Mouse (Mus musculus): Measurements from ENCODE around the gene Tmem208.

Gene Tmem208

DNA sequence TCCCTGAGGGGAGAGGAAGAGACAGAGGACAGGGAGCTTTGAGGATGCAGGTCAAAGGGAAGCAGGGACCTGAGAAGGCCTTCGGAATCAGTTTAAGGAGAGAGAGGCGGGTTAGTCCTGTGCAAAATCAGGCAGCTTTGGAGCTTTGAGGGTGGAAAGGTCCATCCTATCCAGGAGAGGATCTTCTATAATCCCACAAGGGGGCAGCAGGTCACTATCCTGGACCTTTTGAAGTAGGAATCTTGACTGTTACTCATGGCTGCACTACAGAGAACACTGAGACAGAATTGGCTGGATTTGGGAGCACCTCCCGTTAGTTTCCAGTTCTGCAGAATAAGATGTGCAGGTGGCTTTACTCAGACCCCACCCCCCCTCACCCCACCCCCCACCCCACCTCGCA, 33.5 kb downstream of the Tmem208 start:
- peaks cover 54% of the 10 kb centered on the region for H3K4me1 ChIP-seq (replicated peaks; ENCODE audit: low read depth, low read length)
- TF ChIP-seq NANOG (IDR thresholded peaks at IDR 0.05; ENCODE audit: borderline replicate concordance, low read length) = no peak
- TF ChIP-seq CTCF (conservative IDR thresholded peaks at IDR 0.05; ENCODE audit: low read length) = peak; percentile 14; the same call in 1 of the 2 replicates
- peaks cover 25% of the 10 kb centered on the region for H3K36me3 ChIP-seq (ENCODE audit: insufficient read depth, low read length)
- H3K9me3 ChIP-seq (ENCODE audit: low read length) = no peaks in the 10 kb centered on the region
- H3K4me3 ChIP-seq (replicated peaks; ENCODE audit: low read length) = 0 out of 2 replicates have a peak overlapping the region, but pooled peaks have one; percentile 23
- no peaks in the 10 kb centered on the region for H3K27me3 ChIP-seq (ENCODE audit: insufficient read depth, low read length)

DNA sequence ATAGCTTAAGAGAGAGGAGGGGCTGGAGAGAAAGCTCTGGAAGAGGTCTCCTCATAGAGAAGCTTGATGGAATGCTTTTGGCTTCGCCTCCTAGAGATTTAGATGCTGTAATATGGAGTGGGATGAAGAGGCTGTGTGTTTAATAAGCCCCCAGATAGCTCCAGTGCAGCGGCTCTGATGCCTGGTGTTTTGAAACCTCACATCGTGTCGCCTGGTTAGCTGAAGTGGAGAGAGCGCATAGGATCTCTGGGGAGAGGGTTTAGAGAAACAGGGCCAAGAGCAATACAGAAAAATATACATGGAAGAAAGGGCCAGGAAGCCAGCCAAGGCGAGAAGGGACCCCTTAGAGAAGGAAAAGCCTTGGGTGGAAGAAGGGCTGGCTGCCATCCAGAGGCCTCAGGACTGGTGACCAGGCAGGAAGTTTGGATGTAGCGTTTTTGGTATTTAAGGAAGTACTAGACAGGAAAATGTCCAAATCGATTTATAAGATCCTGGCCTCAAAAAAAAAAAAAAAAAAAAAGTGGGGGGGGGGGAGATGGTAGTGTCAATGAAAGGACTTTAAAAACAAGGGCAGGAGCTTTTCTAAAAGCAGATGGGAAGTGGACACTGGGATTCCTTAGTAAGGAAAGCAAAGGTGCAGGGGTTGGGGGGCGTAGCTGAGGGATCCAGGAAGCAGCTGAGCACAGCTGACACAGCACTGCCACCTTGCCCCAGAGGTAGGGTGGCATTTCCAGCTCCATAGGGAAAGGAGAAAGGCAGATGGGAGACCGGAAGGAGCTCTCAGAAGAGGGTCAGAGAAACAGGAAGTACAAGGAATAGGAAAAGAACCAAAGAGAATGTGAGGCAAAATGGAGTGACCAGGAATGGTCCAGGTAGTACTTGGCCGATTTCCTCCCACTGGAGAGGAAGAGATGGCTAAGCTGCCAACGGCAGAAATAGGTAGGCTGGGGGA, 35.9 kb downstream of the Tmem208 start:
- no peak overlapping the region for H3K4me3 ChIP-seq (replicated peaks; ENCODE audit: low read length)

DNA sequence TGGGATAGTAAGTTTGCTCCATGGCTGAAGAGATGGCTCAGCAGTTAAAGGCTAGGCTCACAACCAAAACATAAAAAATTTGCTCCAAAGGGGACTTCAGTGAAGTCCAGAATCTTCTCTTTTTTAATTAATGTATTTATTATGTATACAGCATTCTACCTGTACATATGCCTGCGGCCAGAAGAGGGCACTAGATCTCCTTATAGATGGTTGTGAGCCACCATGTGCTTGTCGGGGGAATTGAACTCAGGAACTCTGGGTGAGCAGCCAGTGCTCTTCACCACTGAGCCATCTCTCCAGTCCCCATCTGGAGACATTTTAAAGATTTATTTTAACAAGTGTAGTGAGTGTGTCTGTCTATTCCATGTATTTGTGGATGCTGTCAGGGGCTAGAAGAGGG, 41.0 kb downstream of the Tmem208 start:
- H3K4me1 ChIP-seq (replicated peaks; ENCODE audit: low read depth, low read length) = peaks cover 21% of the 10 kb centered on the region
- 0 out of 2 replicates have a peak, but pooled peaks cover 4% of the 10 kb centered on the region for H3K27me3 ChIP-seq (ENCODE audit: insufficient read depth, low read length)
- H3K36me3 ChIP-seq (ENCODE audit: insufficient read depth, low read length) = peaks cover 43% of the 10 kb centered on the region
- TF ChIP-seq POU5F1 (IDR thresholded peaks at IDR 0.05; ENCODE audit: borderline replicate concordance, low read length) (no peak), CTCF (conservative IDR thresholded peaks at IDR 0.05; ENCODE audit: low read length) (peak; percentile 49)
- H3K4me3 ChIP-seq (replicated peaks; ENCODE audit: low read length) = no peak overlapping the region
- no peaks in the 10 kb centered on the region for H3K9me3 ChIP-seq (ENCODE audit: low read length)

More for the DNA sequence above, 35.9 kb downstream of the Tmem208 start:
- peaks cover 30% of the 10 kb centered on the region for H3K4me1 ChIP-seq (replicated peaks; ENCODE audit: low read depth, low read length)
- no peak for TF ChIP-seq CTCF (conservative IDR thresholded peaks at IDR 0.05; ENCODE audit: low read length)
- no peaks in the 10 kb centered on the region for H3K9me3 ChIP-seq (ENCODE audit: low read length)
- H3K27me3 ChIP-seq (ENCODE audit: insufficient read depth, low read length) = no peaks in the 10 kb centered on the region
- H3K36me3 ChIP-seq (ENCODE audit: insufficient read depth, low read length) = peaks cover 39% of the 10 kb centered on the region

DNA sequence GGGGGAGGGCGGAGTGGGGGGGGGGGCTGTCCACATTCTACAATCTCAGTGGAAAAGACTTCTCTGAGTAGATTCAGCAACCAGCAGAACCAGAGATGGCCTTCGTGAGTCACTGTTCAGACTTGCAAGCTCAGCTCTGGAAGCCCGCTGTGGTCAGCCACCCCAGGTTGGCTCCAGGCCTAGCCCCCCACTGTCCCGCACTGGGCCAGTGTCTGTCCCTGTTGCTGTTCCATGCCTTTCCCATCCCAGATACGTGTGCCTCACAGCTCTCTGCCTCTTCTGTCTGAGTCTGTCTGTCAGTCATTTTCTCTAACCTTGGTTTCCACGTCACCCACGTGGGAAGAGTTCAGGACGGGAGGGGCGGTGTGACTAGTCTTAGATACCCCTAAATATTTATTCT, 46.3 kb downstream of the Tmem208 start:
- H3K4me3 ChIP-seq (replicated peaks; ENCODE audit: low read length) = no peak overlapping the region
- peaks cover 13% of the 10 kb centered on the region for H3K36me3 ChIP-seq (ENCODE audit: insufficient read depth, low read length)
- H3K9me3 ChIP-seq (ENCODE audit: low read length) = peaks cover 10% of the 10 kb centered on the region; the same call in 1 of the 2 replicates
- no peak for TF ChIP-seq CTCF (conservative IDR thresholded peaks at IDR 0.05; ENCODE audit: low read length)
- no peak for TF ChIP-seq NANOG (IDR thresholded peaks at IDR 0.05; ENCODE audit: borderline replicate concordance, low read length)
- TF ChIP-seq POU5F1 (IDR thresholded peaks at IDR 0.05; ENCODE audit: borderline replicate concordance, low read length) = no peak
- H3K27me3 ChIP-seq (ENCODE audit: insufficient read depth, low read length) = peaks cover 53% of the 10 kb centered on the region
- peaks cover 26% of the 10 kb centered on the region for H3K4me1 ChIP-seq (replicated peaks; ENCODE audit: low read depth, low read length)

DNA sequence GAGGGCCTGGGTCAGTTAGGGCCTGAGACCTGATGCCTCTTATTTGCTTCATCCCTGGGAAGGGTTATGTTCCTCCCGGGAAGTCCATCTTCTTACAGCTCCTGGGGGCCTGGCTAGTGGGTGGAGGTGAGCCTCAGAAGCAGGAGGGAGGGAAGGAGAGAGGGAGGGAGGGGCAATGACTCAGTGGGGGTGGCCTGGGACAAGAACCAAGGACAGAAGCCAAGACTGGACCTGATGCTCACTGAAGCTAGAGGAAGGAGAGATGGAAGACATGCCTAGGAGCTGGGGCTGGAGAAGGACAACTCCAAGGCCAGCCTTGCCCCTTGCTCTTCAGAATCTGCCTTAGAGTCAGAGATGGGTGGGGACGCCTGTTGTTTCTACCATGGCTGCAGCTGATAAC, 46.9 kb downstream of the Tmem208 start, which contains the start of gene Plekhg4:
Plekhg4 (plus strand) TSS at position 243 of the 400 bp plus-strand sequence.
- H3K36me3 ChIP-seq (ENCODE audit: insufficient read depth, low read length) = peaks cover 8% of the 10 kb centered on the region
- peaks cover 59% of the 10 kb centered on the region for H3K27me3 ChIP-seq (ENCODE audit: insufficient read depth, low read length)
- H3K9me3 ChIP-seq (ENCODE audit: low read length) = peaks cover 10% of the 10 kb centered on the region; the same call in 1 of the 2 replicates
- no peak for TF ChIP-seq POU5F1 (IDR thresholded peaks at IDR 0.05; ENCODE audit: borderline replicate concordance, low read length)
- no peak for TF ChIP-seq CTCF (conservative IDR thresholded peaks at IDR 0.05; ENCODE audit: low read length)
- TF ChIP-seq NANOG (IDR thresholded peaks at IDR 0.05; ENCODE audit: borderline replicate concordance, low read length) = no peak
- H3K4me3 ChIP-seq (replicated peaks; ENCODE audit: low read length) = peak within 1 kb of the TSS; percentile 58
- H3K4me1 ChIP-seq (replicated peaks; ENCODE audit: low read depth, low read length) = peaks cover 27% of the 10 kb centered on the region

DNA sequence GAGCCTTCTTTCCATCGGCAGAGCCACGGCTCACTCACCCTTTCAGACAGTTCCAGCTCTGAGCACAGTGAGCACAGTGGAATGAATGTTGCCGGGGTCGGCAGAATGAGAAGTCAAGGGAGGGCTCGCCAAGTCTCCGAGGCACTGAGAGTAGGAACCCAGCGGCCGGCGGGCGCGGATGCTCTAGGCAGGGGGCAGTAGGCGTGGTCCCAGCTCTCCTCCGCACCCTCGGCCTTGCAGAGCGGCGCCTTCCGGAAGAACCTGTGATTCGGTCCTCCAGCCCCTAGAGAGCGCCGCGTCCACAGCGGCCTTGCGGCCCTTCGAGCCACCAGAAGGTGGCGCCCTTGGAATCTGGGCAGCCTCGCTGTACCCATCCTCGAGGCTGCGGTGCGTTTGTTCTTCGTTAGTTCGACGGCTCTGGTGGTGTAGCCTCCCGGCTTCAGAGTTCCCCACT, 48.4 kb downstream of the Tmem208 start:
- H3K4me3 ChIP-seq (replicated peaks; ENCODE audit: low read length) = peak overlapping the region; percentile 58
- peaks cover 40% of the 10 kb centered on the region for H3K4me1 ChIP-seq (replicated peaks; ENCODE audit: low read depth, low read length)
- TF ChIP-seq CTCF (conservative IDR thresholded peaks at IDR 0.05; ENCODE audit: low read length) (peak; percentile 88), NANOG (IDR thresholded peaks at IDR 0.05; ENCODE audit: borderline replicate concordance, low read length) (no peak)
- H3K27me3 ChIP-seq (ENCODE audit: insufficient read depth, low read length) = peaks cover 69% of the 10 kb centered on the region
- no peaks in the 10 kb centered on the region for H3K36me3 ChIP-seq (ENCODE audit: insufficient read depth, low read length)
- peaks cover 10% of the 10 kb centered on the region; the same call in 1 of the 2 replicates for H3K9me3 ChIP-seq (ENCODE audit: low read length)

DNA sequence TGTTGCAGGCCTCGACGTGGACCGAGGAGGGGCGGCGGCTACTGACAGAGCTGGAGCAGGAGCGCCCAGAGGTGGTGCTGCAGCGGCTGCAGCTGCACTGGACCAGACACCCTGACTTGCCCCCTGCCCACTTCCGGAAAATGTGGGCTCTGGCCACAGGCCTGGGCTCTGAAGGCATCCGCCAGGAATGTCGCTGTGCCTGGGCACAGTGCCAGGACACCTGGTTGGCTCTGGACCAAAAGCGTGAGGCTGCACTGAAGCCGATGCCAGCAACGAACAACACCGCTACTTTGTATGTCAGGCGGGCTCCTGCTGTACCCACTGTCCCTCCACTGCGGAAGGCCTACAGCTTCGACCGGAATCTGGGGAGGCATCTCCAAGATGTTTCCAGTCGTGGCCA, 52.5 kb downstream of the Tmem208 start:
- Histone ChIP-seq H3K9me3 (ENCODE audit: low read length) (peaks cover 10% of the 10 kb centered on the region; the same call in 1 of the 2 replicates), H3K4me1 (replicated peaks; ENCODE audit: low read depth, low read length) (peaks cover 27% of the 10 kb centered on the region), H3K4me3 (replicated peaks; ENCODE audit: low read length) (peak overlapping the region; percentile 74), H3K27me3 (ENCODE audit: insufficient read depth, low read length) (peaks cover 85% of the 10 kb centered on the region), H3K36me3 (ENCODE audit: insufficient read depth, low read length) (no peaks in the 10 kb centered on the region)
- TF ChIP-seq NANOG (IDR thresholded peaks at IDR 0.05; ENCODE audit: borderline replicate concordance, low read length) = no peak
- TF ChIP-seq POU5F1 (IDR thresholded peaks at IDR 0.05; ENCODE audit: borderline replicate concordance, low read length) = no peak
- no peak for TF ChIP-seq CTCF (conservative IDR thresholded peaks at IDR 0.05; ENCODE audit: low read length)

DNA sequence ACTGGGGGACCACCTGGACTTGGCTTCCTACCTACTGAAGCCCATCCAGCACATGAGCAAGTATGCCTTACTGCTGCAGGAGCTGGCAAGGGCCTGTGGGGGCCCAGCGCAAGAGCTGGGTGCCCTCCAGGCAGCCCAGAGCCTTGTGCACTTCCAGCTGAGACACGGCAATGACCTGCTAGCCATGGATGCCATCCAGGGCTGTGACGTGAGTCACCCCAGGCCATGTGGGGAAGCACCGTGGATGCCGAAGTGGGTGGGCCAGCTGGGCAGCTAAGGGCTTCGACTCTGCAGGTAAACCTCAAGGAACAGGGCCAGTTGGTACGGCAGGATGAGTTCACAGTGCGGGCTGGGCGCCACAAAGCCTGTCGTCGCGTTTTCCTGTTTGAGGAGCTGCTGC, 54.2 kb downstream of the Tmem208 start:
- no peak for TF ChIP-seq POU5F1 (IDR thresholded peaks at IDR 0.05; ENCODE audit: borderline replicate concordance, low read length)
- no peak for TF ChIP-seq CTCF (conservative IDR thresholded peaks at IDR 0.05; ENCODE audit: low read length)
- TF ChIP-seq NANOG (IDR thresholded peaks at IDR 0.05; ENCODE audit: borderline replicate concordance, low read length) = no peak
- H3K4me1 ChIP-seq (replicated peaks; ENCODE audit: low read depth, low read length) = peaks cover 21% of the 10 kb centered on the region
- no peak overlapping the region for H3K4me3 ChIP-seq (replicated peaks; ENCODE audit: low read length)

More for the DNA sequence above, 54.2 kb downstream of the Tmem208 start:
- Histone ChIP-seq H3K36me3 (ENCODE audit: insufficient read depth, low read length) (no peaks in the 10 kb centered on the region), H3K27me3 (ENCODE audit: insufficient read depth, low read length) (peaks cover 70% of the 10 kb centered on the region), H3K9me3 (ENCODE audit: low read length) (peaks cover 3% of the 10 kb centered on the region; the same call in 1 of the 2 replicates)
